Mouse (Mus musculus) liver, embryonic 16.5 days (tissue): Measurements from ENCODE around the gene Asz1. TPM values are rescaled to one million over a fixed set of nuclear protein-coding genes. Genes with fewer than 3 reads are reported as not detected.

ENCODE experiments used
- ATAC-seq: fragments of 200-750 bp; cut with Nextera tagmentation; 2 replicates; pipeline ENCODE4 v1.8.0; 2017; ENCODE audit warnings: low read depth, mild to moderate bottlenecking, moderate number of reproducible peaks, moderate library complexity
- H3K27ac ChIP-seq: fragments of 300-500 bp; sonication (generic); 2 replicates; pipeline ENCODE4 v1.5.1; 2014; ENCODE audit warnings: mild to moderate bottlenecking, low read length
- H3K27me3 ChIP-seq: fragments of 300-500 bp; sonication (generic); 2 replicates; pipeline ENCODE4 v1.6.1; 2014; ENCODE audit warnings: low read depth, low read length, mixed read lengths; ENCODE audit not compliant: control insufficient read depth, insufficient read depth
- H3K36me3 ChIP-seq: fragments of 300-500 bp; sonication (generic); 2 replicates; pipeline ENCODE4 v1.6.1; 2014; ENCODE audit warnings: mild to moderate bottlenecking; ENCODE audit not compliant: control insufficient read depth, insufficient read depth
- H3K4me1 ChIP-seq: fragments of 300-500 bp; sonication (generic); 2 replicates; pipeline ENCODE4 v1.6.1; 2014; ENCODE audit warnings: low read depth, low read length, mixed read lengths; ENCODE audit not compliant: control insufficient read depth
- H3K4me2 ChIP-seq: fragments of 300-500 bp; sonication (generic); 2 replicates; pipeline ENCODE4 v1.6.1; 2014; ENCODE audit warnings: low read depth, low read length, mixed read lengths
- H3K4me3 ChIP-seq: fragments of 300-500 bp; sonication (generic); 2 replicates; pipeline ENCODE4 v1.5.1; 2014; ENCODE audit warnings: low read depth, mild to moderate bottlenecking, low read length
- H3K9ac ChIP-seq: fragments of 300-500 bp; sonication (generic); 2 replicates; pipeline ENCODE4 v1.6.1; 2014; ENCODE audit warnings: low read depth, low read length
- H3K9me3 ChIP-seq: fragments of 300-500 bp; sonication (generic); replicated peaks from 2 replicates; pipeline ENCODE4 v1.6.1; 2016; ENCODE audit warnings: low read length; ENCODE audit not compliant: control insufficient read depth
- WGBS: fragments of 180-500 bp; shearing (Covaris S2); extraction: QIAGEN DNeasy Blood & Tissue Kit; methylation state at CpG from one replicate; pipeline ENCODE4 v1.1.7; 2014; ENCODE audit not compliant: insufficient replicate concordance; 5-methylcytosine and 5-hydroxymethylcytosine counted together
- polyA plus RNA-seq: library from polyadenylated mRNA; unstranded; fragments of >200 nt; fragmentation: Nextera tagmentation; extraction: Ambion mirVana; gene quantifications from 2 replicates; pipeline ENCODE4 v1.2.1, GENCODE M21; 2015

The Asz1 gene
- polyA plus RNA-seq, 1 experiment from 2014 or later, result not detected

DNA sequence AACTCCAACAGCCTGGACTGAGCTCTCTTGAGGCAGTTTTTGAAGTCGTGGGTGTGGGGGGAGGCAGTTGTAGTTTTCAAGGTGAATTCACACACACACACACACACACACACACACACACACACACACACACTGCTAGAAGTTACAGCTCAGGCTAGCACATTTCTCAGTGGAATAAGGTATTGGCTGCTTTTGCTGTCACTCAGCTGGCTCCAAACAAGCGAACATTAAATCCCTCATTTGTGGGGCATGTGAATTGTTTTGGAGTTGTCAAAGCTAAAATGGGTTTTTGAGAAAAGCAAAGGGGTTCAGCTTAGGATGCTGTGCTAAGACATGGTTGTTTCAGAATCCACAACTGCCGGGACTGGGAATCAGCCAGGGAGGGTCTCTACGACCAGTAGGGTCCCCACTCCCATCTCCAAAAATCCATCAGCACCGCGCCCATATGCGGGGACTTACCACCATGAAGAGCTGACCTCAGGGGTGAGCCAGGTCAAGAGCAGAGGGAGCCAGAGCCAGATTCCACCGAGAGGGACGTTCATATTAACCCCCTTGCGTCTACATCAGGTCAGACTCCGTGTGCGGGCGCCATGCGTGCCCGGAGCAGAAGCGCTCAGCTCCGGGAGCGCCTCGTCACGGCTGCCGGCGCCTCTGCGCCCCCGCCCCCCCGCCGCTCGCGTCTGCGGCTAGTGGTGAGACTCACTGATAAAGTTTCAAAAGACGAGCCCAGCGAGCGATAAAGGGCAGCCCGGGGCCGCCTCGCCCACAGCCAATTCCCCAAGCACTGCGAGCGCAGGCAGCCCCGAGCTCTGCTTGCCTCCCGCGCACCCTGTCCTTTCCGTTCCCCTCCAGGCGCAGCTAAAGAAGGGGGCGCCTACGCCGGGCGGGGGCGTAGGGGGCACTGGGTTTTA is 78.9 kb downstream of the Asz1 start, which contains the start of gene Wnt2:
Gene Wnt2 (minus strand): TSS at position 840 of the 911 bp plus-strand sequence.
- Histone ChIP-seq H3K36me3 (no peaks in the 10 kb centered on the region), H3K4me1 (no peaks in the 10 kb centered on the region), H3K4me2 (peak within 1 kb of the TSS; percentile 34), H3K9me3 (no peaks in the 10 kb centered on the region), H3K4me3 (peak within 1 kb of the TSS; percentile 33), H3K27me3 (peaks cover 39% of the 10 kb centered on the region), H3K27ac (no peak within 1 kb of the TSS), H3K9ac (no peak within 1 kb of the TSS)
- under 1% methylated on average over 47 of the region's 47 CpGs for WGBS
- ATAC-seq, result peak; percentile 52; the same call in 1 of the 2 replicates

DNA sequence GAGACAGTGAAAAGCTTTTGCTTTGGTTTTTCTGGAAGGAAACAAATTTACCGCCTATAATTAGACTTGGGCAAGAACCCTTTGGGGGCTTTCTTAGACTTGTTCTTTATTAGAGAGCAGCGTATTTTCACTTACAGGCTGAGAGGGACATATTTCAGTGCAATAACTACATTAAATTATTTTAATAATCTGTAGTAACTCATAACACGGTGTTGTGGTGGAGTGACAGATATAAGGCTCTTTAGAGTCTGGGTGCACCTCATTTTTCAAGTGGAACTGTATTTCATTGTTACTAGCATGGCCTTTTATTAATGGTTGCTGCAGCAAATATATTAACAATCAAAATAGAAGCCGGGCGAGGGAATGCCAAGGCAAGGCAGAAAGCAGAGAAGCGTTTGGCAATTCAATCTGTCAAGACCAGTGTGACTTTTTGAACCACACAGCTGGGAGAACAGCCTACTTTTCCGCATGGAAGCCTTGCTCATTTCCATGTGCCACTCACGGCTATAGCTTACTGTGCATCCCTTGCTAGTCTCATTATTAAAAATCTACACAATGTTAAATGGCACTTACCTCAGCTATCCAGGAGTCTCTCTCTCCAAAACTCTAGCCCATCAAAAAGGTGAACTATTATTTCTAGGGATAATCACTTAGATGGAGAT is 84.6 kb downstream of the Asz1 start:
- Histone ChIP-seq H3K27me3 (peaks cover 7% of the 10 kb centered on the region), H3K4me1 (no peaks in the 10 kb centered on the region), H3K9ac (no peak overlapping the region), H3K27ac (no peak overlapping the region), H3K9me3 (no peaks in the 10 kb centered on the region), H3K36me3 (no peaks in the 10 kb centered on the region), H3K4me3 (no peak overlapping the region), H3K4me2 (no peak overlapping the region)
- no peak for ATAC-seq
- 69% methylated on average over 8 of the region's 8 CpGs for WGBS

DNA sequence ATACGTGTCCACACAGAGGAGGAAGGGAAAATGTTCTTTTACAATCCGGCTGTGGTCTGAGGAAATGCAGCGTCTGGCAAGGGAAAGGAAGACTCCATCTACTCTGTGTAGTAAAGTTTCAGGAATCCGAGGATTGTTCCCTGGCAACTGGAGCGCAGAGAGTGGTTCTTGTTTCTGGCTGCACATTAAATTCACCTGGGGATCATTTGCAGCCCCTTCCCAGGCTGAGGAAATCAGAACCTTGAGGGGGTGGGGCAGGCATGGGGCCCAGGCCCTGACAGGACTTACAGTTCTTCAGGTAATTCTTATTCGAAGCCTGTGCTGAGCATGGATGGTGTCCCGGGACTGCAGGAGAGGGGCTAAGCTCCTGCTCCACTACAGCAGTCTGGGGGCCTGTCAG is 95.5 kb downstream of the Asz1 start:
- no peak for ATAC-seq
- Histone ChIP-seq H3K9ac (no peak overlapping the region), H3K4me1 (no peaks in the 10 kb centered on the region), H3K4me3 (no peak overlapping the region), H3K4me2 (no peak overlapping the region), H3K36me3 (no peaks in the 10 kb centered on the region), H3K27me3 (no peaks in the 10 kb centered on the region), H3K27ac (no peak overlapping the region), H3K9me3 (no peaks in the 10 kb centered on the region)
- 53% methylated on average over 7 of the region's 7 CpGs for WGBS

DNA sequence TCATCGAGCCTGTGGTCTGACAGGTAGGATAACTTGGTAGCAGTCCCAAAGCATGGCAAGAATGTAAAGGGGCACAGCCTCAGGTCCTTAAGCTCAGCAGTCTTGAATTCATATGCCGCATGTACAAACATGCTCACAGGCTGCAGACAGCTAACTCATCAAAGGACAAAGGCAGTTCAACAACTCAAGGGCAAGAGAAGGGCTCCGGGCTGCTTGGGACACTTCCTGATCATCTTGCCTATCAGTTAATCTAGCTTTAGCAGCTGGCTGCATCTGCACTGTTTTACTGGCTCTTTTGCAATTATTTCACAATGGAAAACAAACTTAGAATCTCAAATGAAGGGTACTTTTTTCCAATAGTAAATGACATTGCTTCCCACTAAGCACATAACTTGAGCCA is 101.5 kb downstream of the Asz1 start:
- no peaks in the 10 kb centered on the region for H3K36me3 ChIP-seq
- H3K4me1 ChIP-seq, result no peaks in the 10 kb centered on the region
- no peak for ATAC-seq
- H3K4me3 ChIP-seq, result no peak overlapping the region
- 51% methylated on average over 3 of the region's 3 CpGs for WGBS
- no peaks in the 10 kb centered on the region for H3K27me3 ChIP-seq
- no peak overlapping the region for H3K4me2 ChIP-seq
- no peak overlapping the region for H3K9ac ChIP-seq
- no peaks in the 10 kb centered on the region for H3K9me3 ChIP-seq
- no peak overlapping the region for H3K27ac ChIP-seq

DNA sequence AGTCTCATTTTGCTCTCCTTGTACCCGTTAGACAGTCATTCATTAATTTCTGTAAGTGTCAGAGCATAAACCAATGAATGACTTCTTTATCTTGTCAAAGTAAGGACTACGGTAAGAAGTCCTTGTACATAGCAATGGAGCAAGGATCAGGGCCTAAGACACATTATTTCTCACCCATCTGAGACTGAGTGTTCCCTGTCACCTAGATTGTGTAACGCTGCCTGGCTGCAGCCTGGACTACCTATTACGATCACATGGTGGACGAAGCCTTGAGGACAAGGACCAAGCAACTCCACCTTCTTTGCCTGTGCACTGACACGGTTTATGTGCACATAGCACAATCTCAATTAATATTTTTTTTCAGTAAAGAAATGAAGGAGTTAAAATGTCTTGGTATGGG is 106.8 kb downstream of the Asz1 start:
- no peak overlapping the region for H3K4me2 ChIP-seq
- 72% methylated on average over 6 of the region's 6 CpGs for WGBS
- H3K4me3 ChIP-seq, result no peak overlapping the region
- no peak overlapping the region for H3K9ac ChIP-seq
- H3K36me3 ChIP-seq, result no peaks in the 10 kb centered on the region
- no peak for ATAC-seq
- no peaks in the 10 kb centered on the region for H3K9me3 ChIP-seq
- no peaks in the 10 kb centered on the region for H3K27me3 ChIP-seq
- no peaks in the 10 kb centered on the region for H3K4me1 ChIP-seq
- no peak overlapping the region for H3K27ac ChIP-seq

Other genes with a start within 250 kb of the Asz1 start
- 2.1 and 2.3 TPM in 2 replicates for gene Wnt2, start 78.5 kb downstream of the Asz1 start, polyA plus RNA-seq
- 0.04 and 0.09 TPM in 2 replicates for gene Cftr, start 61.6 kb upstream of the Asz1 start, polyA plus RNA-seq